ENCODE assay signal across 13 mouse cellular contexts in the genomic region with DNA sequence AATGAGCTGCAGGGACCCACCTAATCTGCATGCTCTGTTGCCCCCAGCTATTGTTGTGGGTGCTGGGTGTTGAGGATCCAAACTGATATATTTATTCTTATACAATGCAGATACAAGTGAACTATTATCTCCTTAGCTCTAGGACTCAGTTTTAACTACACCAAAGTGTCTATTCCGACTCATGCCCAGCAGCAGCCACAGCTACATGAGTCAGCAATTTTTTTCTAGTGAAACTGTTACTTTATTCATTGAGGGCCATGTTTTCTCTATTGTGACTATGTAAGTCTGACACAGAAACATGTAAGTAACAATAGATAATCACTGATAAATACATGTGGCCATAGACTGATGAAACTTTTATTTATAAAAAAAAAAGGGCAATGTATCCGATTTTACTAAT.
"Had no signal": no experiment of that assay in that cellular context is flagged by ENCODE, and none has a peak within 500 bp of the region (broad histone marks: within the 10 kb centered on the region; RNA-seq: fewer than 3 reads in every experiment).

No protein-coding gene starts in this region.

- H3K4me1 ChIP-seq: liver, embryonic 15.5 days had no signal

- H3K9ac ChIP-seq: liver, embryonic 15.5 days; midbrain, embryonic 15.5 days; neural tube, embryonic 12.5 days had no signal

- H3K9me3 ChIP-seq: limb, embryonic 10.5 days; liver, embryonic 15.5 days; midbrain, embryonic 10.5 days; midbrain, embryonic 15.5 days; neural tube, embryonic 12.5 days had no signal

- H3K36me3 ChIP-seq: limb, embryonic 10.5 days; liver, embryonic 15.5 days; midbrain, embryonic 10.5 days; midbrain, embryonic 15.5 days; neural tube, embryonic 12.5 days had no signal

- H3K27ac ChIP-seq: limb, embryonic 10.5 days; liver, embryonic 15.5 days; midbrain, embryonic 10.5 days; midbrain, embryonic 15.5 days; neural tube, embryonic 12.5 days had no signal

- DNase-seq: kidney, adult 8-10 months; kidney, postnatal 25 days; lung, adult 2 months; lung, postnatal 10 days; lung, postnatal 4 days; thymus, adult 18-20 months; thymus, postnatal 25 days had no signal

- H3K4me3 ChIP-seq: limb, embryonic 10.5 days; liver, embryonic 15.5 days; midbrain, embryonic 10.5 days; midbrain, embryonic 15.5 days; neural tube, embryonic 12.5 days had no signal

- ATAC-seq: midbrain, embryonic 15.5 days had no signal

- H3K27me3 ChIP-seq: liver, embryonic 15.5 days; midbrain, embryonic 15.5 days; neural tube, embryonic 12.5 days had no signal

- H3K4me2 ChIP-seq: liver, embryonic 11.5 days; liver, embryonic 15.5 days; midbrain, embryonic 15.5 days; neural tube, embryonic 12.5 days had no signal
